Mouse (Mus musculus) cortical plate, adult 2 months (tissue): ENCODE measurements around the gene Mafg.

Experiments used
- CTCF ChIP-seq: fragments of 200-500 bp; IDR thresholded peaks from 2 replicates; pipeline ENCODE4 v1.5.1; 2011; ENCODE audit warnings: mild to moderate bottlenecking, control low read depth, low read length; ENCODE audit not compliant: insufficient read depth; ENCODE audit errors: extremely low read depth
- POLR2A ChIP-seq: fragments of 200-500 bp; IDR thresholded peaks from 2 replicates; pipeline ENCODE4 v1.6.1; 2011; ENCODE audit warnings: mild to moderate bottlenecking, low read length, control low read depth; ENCODE audit not compliant: insufficient read depth; ENCODE audit errors: extremely low read depth

- TF ChIP-seq POLR2A (no peak), CTCF (no peak)
Observed at GRCm38 (mm10) chr11:120626785-120627467, 6.5 kb downstream of the Mafg start.
